Mouse (Mus musculus): ENCODE measurements around the gene Dennd1c. TPM values are rescaled to one million over a fixed set of nuclear protein-coding genes. Genes with fewer than 3 reads are reported as not detected.
"Not testable (repeated sequence)": the region's sequence is repeated elsewhere in the genome, so short reads cannot be mapped to it uniquely, and the experiment has no call there.

The Dennd1c gene
- total and polyA plus RNA-seq, 2 experiments from 2014 or later: 0.70 to 2.1 TPM

DNA sequence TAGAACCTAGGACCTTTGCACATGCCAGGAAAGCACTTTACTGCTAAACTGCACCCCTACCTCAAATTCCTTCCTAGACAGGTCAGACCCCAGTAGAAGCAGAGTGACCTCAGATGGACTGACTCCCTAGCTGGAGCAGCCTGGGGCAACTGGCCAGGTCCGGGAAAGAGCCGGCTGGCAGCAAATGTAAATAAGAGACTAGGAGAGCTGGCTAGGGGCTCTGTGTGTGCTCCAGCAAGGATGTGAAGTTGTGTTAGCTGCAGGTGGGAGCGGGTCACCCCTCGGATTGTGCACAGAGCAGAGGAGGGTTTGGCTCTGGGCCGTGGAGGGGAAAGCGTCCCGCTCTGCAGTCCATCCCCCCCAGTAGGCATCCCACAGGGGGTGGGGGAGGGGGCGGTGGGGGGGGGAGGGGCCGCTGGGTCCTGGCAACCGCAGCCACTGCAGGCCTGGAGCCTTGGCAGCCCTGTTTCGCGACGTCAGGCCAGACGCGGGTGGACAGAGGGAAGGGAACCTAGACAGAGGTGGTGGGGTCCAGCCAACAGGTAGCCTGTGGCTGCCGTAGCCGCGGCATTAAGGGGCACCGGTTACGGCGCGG lies 19.3 kb downstream of the Dennd1c start, which contains the start of gene Crb3:
TSS of gene Crb3 (plus strand) at position 215 of the 595 bp plus-strand sequence.
- peak; percentile 16; the same call in 1 of the 2 replicates for ATAC-seq (ENCODE audit: insufficient read depth, low read depth)

GRCm38 (mm10) chr17:57056246-57056645 lies 22.1 kb downstream of the Dennd1c start:
- no peak for TF ChIP-seq CTCF (IDR thresholded peaks at IDR 0.05; ENCODE audit: low read depth)
- TF ChIP-seq EP300 (IDR thresholded peaks at IDR 0.05; ENCODE audit: low read depth): no peak
- 78% methylated on average over 3 of the region's 3 CpGs for WGBS
- Histone ChIP-seq H3K9me3 (replicated peaks; ENCODE audit: control insufficient read depth, low read length) (no peaks in the 10 kb centered on the region), H3K4me1 (ENCODE audit: control insufficient read depth, insufficient read depth) (peaks cover 9% of the 10 kb centered on the region), H3K9ac (replicated peaks; ENCODE audit: low read depth, low read length) (no peak overlapping the region), H3K4me2 (ENCODE audit: low read depth, low read length) (no peak overlapping the region), H3K27me3 (ENCODE audit: control insufficient read depth, insufficient read depth, low read length) (peaks cover 5% of the 10 kb centered on the region), H3K27ac (ENCODE audit: low read depth) (no peak overlapping the region), H3K36me3 (replicated peaks; ENCODE audit: control insufficient read depth, insufficient read depth, low read length) (peaks cover 27% of the 10 kb centered on the region), H3K4me3 (ENCODE audit: low read depth, low read length) (no peak overlapping the region)
- ATAC-seq (ENCODE audit: insufficient read depth, low read depth) (no peak), DNase-seq (ENCODE audit: low spot score) (no peak)

More for the DNA sequence above, 19.3 kb downstream of the Dennd1c start, which contains the start of gene Crb3:
- peaks cover 8% of the 10 kb centered on the region for H3K36me3 ChIP-seq (replicated peaks; ENCODE audit: control insufficient read depth, insufficient read depth, low read length)
- peak within 1 kb of the TSS; percentile 75 for H3K9ac ChIP-seq (replicated peaks; ENCODE audit: low read depth, low read length)
- peak within 1 kb of the TSS; percentile 80 for H3K4me3 ChIP-seq (ENCODE audit: low read depth, low read length)
- H3K27ac ChIP-seq (ENCODE audit: low read depth): peak within 1 kb of the TSS; percentile 87
- DNase-seq (ENCODE audit: low spot score): peak; percentile 18
- peak within 1 kb of the TSS; percentile 87 for H3K4me2 ChIP-seq (ENCODE audit: low read depth, low read length)
- no peaks in the 10 kb centered on the region for H3K9me3 ChIP-seq (replicated peaks; ENCODE audit: control insufficient read depth, low read length)
- 2% methylated on average over 19 of the region's 22 CpGs for WGBS
- TF ChIP-seq CTCF (IDR thresholded peaks at IDR 0.05; ENCODE audit: low read depth) (no peak), EP300 (IDR thresholded peaks at IDR 0.05; ENCODE audit: low read depth) (no peak)
- H3K4me1 ChIP-seq (ENCODE audit: control insufficient read depth, insufficient read depth): peaks cover 18% of the 10 kb centered on the region
- peaks cover 29% of the 10 kb centered on the region for H3K27me3 ChIP-seq (ENCODE audit: control insufficient read depth, insufficient read depth, low read length)

GRCm38 (mm10) chr17:57051679-57052078 lies 26.6 kb downstream of the Dennd1c start:
- H3K9me3 ChIP-seq (replicated peaks; ENCODE audit: control insufficient read depth, low read length); H3K27me3 ChIP-seq (ENCODE audit: control insufficient read depth, insufficient read depth, low read length); H3K4me1 ChIP-seq (ENCODE audit: control insufficient read depth, insufficient read depth); H3K4me2 ChIP-seq (ENCODE audit: low read depth, low read length); H3K27ac ChIP-seq (ENCODE audit: low read depth); H3K4me3 ChIP-seq (ENCODE audit: low read depth, low read length); H3K9ac ChIP-seq (replicated peaks; ENCODE audit: low read depth, low read length); DNase-seq (ENCODE audit: low spot score); ATAC-seq (ENCODE audit: insufficient read depth, low read depth): not testable (repeated sequence)
- peaks cover 34% of the 10 kb centered on the region; the same call in 1 of the 2 replicates for H3K36me3 ChIP-seq (replicated peaks; ENCODE audit: control insufficient read depth, insufficient read depth, low read length)
- WGBS: 84% methylated on average over 4 of the region's 4 CpGs

DNA sequence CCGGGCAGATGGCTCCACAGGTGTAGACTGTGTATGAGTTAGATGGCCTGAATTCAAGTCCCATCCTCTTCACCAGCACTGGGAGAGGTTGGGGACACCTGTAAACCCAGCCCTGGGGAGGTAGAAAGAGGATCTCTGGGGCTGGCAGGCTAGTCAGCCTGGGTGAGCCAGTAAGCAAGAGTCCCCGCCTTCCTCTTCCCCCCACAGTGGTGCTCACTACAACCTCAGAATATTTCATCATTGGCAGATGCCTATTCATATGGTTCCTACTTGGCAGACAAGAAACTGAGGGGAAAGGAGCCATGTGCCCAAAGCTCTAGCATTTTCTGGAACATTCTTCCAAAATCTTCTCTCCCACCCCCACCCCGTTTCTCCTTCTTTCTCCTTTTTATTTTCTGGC lies 29.5 kb downstream of the Dennd1c start:
- no peak overlapping the region for H3K9ac ChIP-seq (replicated peaks; ENCODE audit: low read depth, low read length)
- ATAC-seq (ENCODE audit: insufficient read depth, low read depth) (no peak), DNase-seq (ENCODE audit: low spot score) (no peak)
- H3K27me3 ChIP-seq (ENCODE audit: control insufficient read depth, insufficient read depth, low read length): no peaks in the 10 kb centered on the region
- no peak overlapping the region for H3K4me3 ChIP-seq (ENCODE audit: low read depth, low read length)
- H3K4me2 ChIP-seq (ENCODE audit: low read depth, low read length): no peak overlapping the region
- H3K36me3 ChIP-seq (replicated peaks; ENCODE audit: control insufficient read depth, insufficient read depth, low read length): peaks cover 38% of the 10 kb centered on the region; the same call in 1 of the 2 replicates
- no peak overlapping the region for H3K27ac ChIP-seq (ENCODE audit: low read depth)
- no peaks in the 10 kb centered on the region for H3K4me1 ChIP-seq (ENCODE audit: control insufficient read depth, insufficient read depth)
- TF ChIP-seq CTCF (IDR thresholded peaks at IDR 0.05; ENCODE audit: low read depth) (no peak), EP300 (IDR thresholded peaks at IDR 0.05; ENCODE audit: low read depth) (no peak)
- 92% methylated on average over 3 of the region's 3 CpGs for WGBS
- H3K9me3 ChIP-seq (replicated peaks; ENCODE audit: control insufficient read depth, low read length): no peaks in the 10 kb centered on the region

DNA sequence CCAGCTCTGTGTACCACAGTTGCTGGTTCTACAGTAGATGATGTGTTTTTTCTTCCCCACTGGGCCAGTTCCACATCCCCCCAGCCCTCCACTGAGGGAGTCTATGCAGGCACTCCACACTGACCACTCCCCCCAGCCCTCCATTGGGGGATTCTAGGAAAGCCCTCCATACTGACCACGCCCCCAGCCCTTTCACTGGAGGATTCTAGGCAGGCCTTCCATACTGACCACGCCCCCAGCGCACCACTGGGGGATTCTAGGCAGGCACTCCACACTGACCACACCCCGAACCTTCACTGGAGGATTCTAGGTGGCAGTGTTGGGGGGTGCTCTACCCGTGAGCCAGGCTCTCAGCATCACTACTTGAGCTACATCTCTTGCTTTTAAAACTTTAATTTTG lies 30.9 kb downstream of the Dennd1c start:
- TF ChIP-seq EP300 (IDR thresholded peaks at IDR 0.05; ENCODE audit: low read depth): no peak
- TF ChIP-seq CTCF (IDR thresholded peaks at IDR 0.05; ENCODE audit: low read depth): no peak
- H3K4me1 ChIP-seq (ENCODE audit: control insufficient read depth, insufficient read depth): no peaks in the 10 kb centered on the region; the same call in 1 of the 2 replicates
- H3K27me3 ChIP-seq (ENCODE audit: control insufficient read depth, insufficient read depth, low read length): no peaks in the 10 kb centered on the region
- H3K27ac ChIP-seq (ENCODE audit: low read depth): no peak overlapping the region
- H3K9me3 ChIP-seq (replicated peaks; ENCODE audit: control insufficient read depth, low read length): no peaks in the 10 kb centered on the region
- WGBS: 33% methylated on average over 5 of the region's 5 CpGs
- DNase-seq (ENCODE audit: low spot score) (no peak), ATAC-seq (ENCODE audit: insufficient read depth, low read depth) (peak; percentile 15; the same call in 1 of the 2 replicates)
- no peak overlapping the region for H3K9ac ChIP-seq (replicated peaks; ENCODE audit: low read depth, low read length)
- no peak overlapping the region for H3K4me3 ChIP-seq (ENCODE audit: low read depth, low read length)
- H3K4me2 ChIP-seq (ENCODE audit: low read depth, low read length): no peak overlapping the region
- H3K36me3 ChIP-seq (replicated peaks; ENCODE audit: control insufficient read depth, insufficient read depth, low read length): peaks cover 24% of the 10 kb centered on the region; the same call in 1 of the 2 replicates

DNA sequence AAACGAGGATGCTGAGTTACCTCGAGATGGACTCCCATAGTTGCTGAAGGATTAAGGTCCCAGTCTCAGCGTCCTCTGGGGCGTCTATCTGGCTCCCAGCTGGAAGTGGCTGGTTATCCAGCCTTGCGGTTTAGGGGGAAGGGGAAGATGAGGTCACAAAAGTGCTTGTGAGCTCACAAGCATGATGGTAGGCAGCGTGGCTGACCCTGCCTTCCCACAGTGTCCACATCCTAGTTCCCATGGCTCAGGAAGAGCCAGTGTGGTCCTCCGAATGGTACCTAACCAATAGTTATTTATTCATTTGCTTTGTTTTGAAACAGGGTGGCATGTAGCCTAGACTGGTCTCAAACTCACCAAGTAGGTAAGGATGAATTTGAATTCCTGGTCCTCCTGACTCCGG lies 36.8 kb downstream of the Dennd1c start, which contains the start of gene Slc25a41:
TSS of gene Slc25a41 (minus strand) at position 101 of the 400 bp plus-strand sequence.
- 69% methylated on average over 8 of the region's 8 CpGs for whole genome bisulfite sequencing
- 0 out of 2 replicates have a peak, but pooled peaks cover 13% of the 10 kb centered on the region for H3K36me3 ChIP-seq (replicated peaks; ENCODE audit: control insufficient read depth, insufficient read depth, low read length)
- H3K27me3 ChIP-seq (ENCODE audit: control insufficient read depth, insufficient read depth, low read length): no peaks in the 10 kb centered on the region

More for the DNA sequence above, 36.8 kb downstream of the Dennd1c start, which contains the start of gene Slc25a41:
- TF ChIP-seq EP300 (IDR thresholded peaks at IDR 0.05; ENCODE audit: low read depth) (no peak), CTCF (IDR thresholded peaks at IDR 0.05; ENCODE audit: low read depth) (no peak)
- H3K4me1 ChIP-seq (ENCODE audit: control insufficient read depth, insufficient read depth): no peaks in the 10 kb centered on the region; the same call in 1 of the 2 replicates
- no peak within 1 kb of the TSS for H3K9ac ChIP-seq (replicated peaks; ENCODE audit: low read depth, low read length)
- no peak within 1 kb of the TSS for H3K27ac ChIP-seq (ENCODE audit: low read depth)
- no peaks in the 10 kb centered on the region for H3K9me3 ChIP-seq (replicated peaks; ENCODE audit: control insufficient read depth, low read length)
- ATAC-seq (ENCODE audit: insufficient read depth, low read depth) (no peak), DNase-seq (ENCODE audit: low spot score) (no peak)
- H3K4me3 ChIP-seq (ENCODE audit: low read depth, low read length): no peak within 1 kb of the TSS
- no peak within 1 kb of the TSS for H3K4me2 ChIP-seq (ENCODE audit: low read depth, low read length)
